Mouse (Mus musculus): ENCODE measurements at regions not wholly inside any gene's neighbourhood (a gene's known extent, or its start where the extent isn't known, plus 50 kb on each side); places are given as distances from the start of the nearest gene placed in this dataset.

GRCm38 (mm10) chr9:88023752-88024151, 292.7 kb upstream of the Tbx18 start:
- TF ChIP-seq MYB (IDR thresholded peaks at IDR 0.05; ENCODE audit: low read depth, low read length) (no peak), USF1 (IDR thresholded peaks at IDR 0.05; ENCODE audit: low read depth, low read length) (no peak)
